Mouse (Mus musculus): ENCODE results near the gene Hnrnpll.

Hnrnpll gene

DNA sequence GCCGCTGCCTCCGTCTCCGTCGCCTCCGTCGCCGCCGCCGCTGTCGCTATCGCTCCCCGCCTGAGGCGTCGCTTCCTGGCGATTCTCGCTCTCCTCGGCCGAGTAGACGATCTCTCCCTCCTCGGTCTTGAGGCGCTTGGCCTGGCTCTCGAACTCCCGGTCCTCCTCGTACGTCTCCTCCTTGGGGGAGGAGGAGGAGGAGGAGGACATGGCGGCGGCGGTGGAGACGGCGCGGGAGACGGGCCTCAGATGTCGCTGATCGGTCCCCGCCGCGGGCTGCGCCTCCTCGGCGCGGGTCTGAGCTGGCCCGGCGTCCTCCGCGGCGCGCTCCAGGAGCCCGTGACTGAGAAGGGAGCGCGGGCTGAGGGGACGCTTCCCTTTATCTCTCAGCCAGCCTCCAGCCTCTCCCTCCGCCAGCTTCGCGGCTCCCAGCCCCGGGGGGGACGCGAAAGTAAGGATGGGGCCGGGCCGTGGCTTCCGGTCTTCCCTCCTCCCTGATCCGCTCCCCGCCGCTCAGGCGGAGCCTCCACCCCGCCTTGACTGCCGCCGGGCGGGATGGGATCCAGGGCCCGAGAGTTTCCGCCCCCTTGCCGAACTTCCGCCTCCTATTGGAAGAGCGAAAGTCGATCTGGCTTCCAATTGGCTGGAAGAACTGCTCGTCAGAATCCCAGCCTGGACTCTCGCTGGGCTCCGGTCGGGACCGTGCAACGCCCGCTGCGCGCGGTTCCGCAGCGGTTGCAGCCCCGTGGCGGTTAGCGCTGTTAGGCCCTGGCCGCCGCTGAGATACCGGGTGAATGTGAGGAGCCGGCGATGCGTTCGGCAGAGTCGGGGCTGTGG, at the start of gene Hnrnpll:
TSS of gene Hnrnpll (minus strand) at position 552 of the 837 bp plus-strand sequence.
- DNase-seq = peak; percentile 93

DNA sequence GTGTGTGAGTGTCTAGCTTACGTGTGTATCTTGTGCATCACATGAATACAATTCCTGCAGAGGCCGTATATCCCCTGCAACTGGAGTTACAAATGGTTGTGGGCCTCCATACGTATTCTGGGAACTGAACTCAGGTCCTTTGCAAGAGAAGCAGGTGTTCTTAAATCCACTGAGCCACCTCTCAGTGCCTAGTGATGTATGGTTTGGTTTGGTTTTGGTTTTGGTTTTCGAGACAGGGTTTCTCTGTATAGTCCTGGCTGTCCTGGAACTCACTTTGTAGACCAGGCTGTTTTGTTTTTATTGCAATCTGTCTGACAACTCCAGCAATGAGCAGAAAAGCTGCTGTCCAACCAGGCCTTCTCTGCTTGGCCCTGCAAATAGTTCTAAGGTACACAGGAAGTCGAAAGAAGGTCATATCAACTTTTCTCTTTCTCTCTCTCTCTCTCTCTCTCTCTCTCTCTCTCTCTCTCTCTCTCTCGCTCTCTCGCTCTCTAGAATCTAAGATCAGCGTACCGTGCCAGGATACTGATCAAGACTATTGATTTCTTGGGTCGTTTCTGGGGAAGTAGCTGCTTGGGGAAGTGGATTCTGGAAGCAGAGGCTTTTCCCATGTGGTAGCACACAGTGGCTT, 43.3 kb upstream of the Hnrnpll start:
- DNase-seq = no peak

DNA sequence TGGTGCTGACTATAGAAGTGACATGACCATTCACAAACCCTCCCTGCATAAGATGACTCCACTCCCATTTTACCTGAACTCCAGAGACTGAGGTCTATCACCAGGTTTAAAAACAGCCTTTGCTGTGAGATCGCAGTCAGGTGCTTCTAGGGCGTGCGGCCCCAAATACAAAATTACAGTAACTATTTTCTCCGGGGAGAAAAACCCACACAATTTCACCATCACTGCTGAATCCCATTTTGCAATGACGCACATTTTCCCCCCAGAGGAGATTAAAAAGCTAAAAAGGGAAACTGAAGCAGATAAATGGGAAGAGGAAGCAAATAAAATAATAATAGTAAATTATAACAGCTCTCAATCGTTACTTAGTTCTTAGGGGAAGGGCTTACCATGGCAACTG, 37.7 kb upstream of the Hnrnpll start:
- no peak for DNase-seq

DNA sequence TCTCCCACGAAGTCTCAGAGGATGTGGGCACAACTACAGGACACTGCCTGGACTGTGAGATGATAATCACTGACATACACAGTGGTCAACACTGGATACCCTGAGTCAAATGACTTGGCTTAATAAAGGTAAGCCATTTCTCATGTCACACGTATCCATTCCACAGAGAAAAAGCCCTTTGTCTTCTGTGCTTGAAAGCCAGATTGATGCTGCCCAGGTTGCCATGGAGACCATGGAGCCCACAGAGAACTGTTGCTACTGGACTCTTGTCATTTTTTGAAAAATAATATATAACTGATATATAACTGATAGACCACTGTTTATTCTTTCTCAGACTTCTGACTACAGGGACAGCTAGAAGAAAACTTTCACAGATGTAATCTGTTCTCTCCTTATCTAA, 35.1 kb upstream of the Hnrnpll start:
- no peak for DNase-seq

DNA sequence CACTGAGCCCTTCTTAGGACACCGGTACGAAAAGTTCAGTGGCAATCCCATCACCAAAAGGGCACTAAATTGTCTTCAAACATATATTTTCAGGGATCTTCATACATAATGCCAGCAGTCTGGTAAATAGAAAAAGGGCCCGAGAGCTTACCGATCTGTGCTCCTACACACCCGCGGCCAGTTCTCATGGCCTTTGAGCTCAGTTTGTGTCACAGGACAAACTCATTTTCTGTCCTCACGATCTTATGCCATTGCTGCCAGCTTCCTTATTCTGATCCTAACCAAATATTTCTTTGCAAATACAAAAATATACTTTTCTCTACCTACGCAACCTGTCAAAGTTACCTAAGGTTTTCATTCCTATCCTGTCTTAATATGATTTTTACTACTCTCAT, 34.6 kb upstream of the Hnrnpll start:
- DNase-seq = no peak

DNA sequence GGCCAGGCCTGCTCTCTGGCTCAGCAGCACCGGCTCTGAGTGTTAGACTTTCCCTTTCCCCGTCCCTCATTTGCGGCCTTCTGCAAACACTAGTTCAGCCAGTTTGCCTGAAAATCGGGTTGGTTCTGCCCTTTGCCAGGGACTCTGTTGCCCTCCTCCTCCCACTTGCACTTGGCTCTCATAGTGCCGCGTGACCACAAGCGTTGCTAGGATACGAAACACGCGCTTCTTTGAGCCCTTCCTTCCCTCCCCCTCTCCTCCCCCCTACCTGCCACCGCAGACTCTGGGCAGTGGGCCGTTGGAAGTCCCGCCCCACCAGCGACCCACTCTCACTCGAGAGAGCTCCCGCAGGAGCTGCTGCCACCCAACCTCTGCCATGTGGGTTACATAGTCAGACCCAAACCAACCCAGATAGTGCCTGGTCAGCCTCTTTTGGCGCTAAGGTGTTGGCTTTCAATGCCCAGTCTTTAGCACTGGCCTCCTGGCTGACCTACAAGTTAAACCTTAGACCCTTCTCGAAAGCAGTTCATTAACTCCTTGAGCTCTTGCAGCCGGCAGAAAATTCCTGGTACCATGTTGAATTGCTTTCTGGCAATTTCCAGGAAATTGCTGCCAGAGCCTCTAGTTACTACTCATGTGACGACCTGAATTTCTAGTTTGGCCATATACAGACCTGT, 34.0 kb upstream of the Hnrnpll start:
- peak; percentile 44 for DNase-seq

DNA sequence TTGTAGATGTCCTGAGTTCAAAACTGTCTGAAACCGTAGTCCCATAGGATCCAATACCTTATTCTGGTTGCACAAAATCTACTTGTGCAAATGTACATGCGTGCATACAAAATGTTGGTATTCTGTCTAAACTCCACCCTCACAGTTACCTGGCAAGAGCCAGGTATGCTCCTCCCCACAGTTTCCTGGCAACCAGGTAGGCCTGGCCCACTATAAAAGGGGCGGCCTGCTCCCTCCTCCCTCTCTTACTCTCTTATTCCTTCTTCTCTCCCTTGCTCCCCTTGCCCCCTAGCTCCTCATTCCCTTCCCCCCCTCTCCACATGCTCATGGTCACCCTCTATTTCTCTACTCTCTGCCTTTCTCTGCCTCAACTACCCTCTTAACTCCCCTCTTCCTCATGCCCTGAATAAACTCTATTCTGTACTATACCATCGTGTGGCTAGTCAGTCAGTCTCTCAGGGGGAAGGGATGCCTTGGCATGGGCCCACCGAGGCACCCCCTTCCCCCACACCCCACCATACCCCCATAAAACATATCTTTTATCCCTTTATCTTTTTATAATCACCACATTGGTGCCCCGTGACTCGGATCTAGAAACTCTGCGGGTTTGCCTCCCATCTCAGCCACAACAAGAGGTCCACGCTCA, 33.2 kb upstream of the Hnrnpll start:
- no peak for DNase-seq

DNA sequence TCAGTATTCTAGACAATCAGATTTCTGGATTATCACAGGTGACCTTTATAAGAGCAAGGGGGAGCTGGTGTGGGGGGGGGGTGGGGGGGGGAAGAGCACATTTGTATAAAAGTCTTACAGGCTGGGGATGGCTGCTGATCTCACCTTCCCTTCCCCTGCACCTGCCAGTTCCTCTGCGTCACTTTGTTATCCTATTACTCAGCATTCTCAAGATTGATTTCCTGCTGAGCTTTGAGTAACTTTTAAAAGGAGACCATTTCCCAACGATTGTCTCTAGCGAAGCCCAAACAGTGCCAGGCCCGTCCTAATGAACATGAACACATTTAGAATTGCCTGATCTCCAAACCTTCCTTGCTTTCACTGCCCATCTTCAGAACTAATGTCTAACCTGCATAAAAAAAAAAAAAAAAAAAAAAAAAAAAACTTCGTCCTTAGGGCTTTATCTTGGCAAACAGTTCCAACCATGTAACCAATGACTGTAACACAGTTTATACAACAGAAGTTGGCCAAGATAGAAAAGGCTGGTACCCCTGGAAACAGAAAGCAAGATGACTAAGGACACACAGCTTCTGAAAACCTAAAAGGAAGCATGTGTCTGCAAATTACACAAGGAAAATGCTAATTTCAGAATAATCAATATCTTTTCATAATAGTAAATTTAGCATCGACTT, 29.9 kb upstream of the Hnrnpll start:
- DNase-seq = no peak

DNA sequence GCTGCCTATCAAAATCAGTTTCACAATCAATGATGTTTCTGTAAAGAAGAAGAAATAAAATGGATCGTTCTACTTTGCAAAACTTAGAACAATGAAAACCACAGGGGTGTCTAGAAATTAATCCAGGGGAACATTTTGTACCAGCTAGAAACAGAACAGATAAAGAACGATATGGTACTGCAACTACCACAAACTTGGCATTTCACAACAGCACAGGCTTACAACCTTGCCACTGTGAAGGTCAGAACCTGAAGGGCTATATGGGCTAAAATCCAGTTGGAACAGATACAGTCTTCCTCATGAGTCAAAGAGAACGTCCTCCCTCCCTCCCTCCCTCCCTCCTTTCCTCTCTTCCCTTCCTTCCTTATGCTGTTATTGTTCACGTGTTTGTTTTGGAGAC, 28.4 kb upstream of the Hnrnpll start:
- DNase-seq = no peak

DNA sequence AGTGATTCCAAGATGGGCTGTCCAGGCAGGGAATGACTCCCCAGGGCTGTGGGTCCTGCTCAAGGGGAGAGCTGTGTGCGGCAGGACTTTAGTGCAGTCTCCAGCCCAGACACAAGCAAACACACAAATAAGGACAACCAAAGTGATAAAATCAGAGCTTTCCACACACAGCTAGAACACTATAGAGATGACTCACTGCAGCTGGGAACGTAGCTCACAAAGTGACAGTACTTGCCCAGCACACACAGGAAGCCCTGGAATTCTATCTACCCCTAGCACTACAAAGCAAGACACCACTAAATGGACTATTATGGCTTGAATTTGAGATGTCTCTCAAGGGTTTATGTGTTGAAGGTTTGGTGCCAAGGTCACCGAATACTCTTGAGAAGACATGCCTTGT, 26.0 kb upstream of the Hnrnpll start:
- DNase-seq = no peak

DNA sequence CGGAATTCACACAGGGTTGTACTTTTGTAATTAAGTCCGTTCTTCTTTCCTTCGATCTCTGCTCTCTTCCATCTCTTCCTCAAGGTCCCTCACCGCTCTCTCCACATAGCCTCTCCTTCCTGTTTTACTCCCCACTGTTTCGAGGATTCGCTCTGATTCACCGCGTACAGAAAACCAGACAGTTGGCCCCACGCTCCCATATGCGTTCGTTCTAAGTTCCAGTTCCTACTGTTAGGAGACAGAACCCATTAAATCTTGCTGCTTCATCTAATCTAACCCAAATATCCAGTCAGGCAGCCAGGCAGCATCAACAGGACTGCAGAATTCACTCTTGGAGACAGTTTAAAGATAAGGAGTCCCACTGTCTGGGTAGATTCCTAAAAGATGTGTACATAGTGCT, 24.5 kb upstream of the Hnrnpll start:
- no peak for DNase-seq

DNA sequence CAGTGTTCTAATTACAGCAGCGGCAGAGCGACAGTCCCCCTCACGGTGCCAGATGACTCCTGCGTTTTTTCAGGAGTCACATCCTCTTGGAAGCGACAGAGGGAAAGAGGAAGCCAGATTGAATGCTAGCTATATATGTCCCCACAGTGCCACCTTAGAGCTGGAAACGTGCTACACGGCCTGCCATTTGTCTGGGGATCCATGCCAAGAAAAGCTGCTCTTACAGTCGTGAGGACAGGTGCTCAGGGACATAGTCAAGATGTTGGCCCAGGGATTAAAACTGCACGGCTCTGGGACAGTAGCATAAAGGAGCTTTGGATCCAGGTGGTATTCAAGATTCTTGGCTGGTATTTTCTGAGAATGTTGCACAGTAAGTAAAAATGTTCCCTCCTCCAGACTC, 22.3 kb upstream of the Hnrnpll start:
- no peak for DNase-seq

DNA sequence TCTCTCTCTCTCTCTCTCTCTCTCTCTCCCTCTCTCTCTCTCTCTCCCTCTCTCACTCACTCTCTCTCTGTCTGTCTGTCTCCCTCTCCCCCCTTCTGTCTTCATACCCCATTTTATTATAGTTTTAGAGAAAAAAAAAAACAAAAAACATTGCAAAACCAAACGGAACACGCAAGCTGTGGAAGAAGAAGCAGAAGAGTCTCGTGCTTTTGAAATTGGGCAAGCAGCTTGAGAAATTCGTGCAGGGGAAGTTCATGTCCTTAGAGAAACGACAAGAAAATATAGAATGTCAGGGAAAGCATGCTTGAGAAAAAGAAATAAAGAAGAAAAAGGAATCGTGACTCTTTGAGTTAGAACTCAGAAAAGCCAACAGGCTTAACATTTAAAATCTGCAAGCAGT, 21.1 kb upstream of the Hnrnpll start:
- no peak for DNase-seq

DNA sequence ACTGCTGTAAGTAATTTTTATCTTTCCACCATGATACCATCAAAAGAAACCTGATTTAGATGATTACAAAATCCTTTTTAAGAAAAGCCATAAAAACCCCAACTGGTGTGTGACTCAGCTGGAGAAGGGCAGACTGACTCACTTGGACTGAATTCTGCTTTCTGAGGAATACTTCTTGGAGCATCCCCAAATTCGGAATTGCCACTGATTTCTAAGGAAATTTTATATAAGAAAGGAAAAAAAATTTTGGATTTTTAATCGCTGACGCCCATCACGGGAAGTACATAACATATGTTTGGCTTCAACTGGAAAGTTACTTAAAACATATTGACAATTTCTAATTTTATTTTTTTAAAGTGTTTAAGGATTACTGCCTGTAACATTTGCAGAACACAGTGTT, 16.6 kb upstream of the Hnrnpll start:
- DNase-seq = no peak

DNA sequence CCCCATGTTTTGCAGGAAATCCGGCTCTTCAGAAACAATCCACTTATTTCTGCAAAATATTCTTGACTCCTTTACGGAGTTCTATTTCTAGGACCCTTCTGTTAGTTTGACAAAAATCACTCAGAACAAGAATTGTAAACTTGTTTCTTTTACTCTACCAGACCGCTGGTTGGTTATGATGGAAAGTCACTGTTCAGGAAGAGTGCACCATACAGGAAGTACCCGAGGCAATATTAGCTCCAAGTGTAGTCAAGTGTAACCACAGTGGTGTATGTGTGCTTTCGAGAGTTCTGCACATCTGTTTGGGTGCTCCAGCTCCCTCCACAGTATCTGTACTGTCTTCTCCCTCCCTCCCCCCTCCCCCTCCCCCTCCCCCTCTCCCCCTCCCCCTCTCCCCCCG, 5.1 kb upstream of the Hnrnpll start:
- DNase-seq = no peak

DNA sequence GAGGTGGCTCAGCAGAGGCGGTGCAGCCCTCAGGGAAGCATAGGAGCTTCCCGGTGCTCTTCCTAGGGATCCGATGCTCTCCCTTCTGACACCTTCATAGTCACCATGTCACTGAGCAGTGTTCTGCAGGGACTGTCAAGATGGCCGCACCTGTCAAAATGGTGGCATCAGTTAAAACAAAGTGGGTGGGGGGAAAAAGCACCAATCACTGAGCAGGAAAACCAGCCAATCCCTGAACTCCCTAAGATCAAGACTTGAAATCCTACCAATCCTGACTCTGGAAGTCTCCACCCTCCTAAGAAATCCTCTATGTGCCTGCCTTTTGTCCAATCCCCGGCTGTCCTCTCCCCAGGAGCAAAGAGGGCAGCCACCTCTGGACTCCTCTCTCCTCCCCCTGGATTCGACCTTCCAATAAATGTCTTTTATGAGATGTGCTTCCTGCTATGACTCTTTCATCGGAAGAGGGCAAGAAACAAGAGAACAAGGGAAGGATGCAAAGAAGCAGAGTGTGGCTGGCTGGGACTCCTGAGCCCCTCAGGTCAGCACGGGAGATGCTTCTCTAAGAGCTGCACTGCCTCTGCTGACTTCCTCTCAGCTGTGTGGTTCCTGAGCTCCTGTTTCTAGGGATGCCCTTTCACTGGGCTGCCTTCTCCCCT, 1.8 kb upstream of the Hnrnpll start:
- DNase-seq = no peak

DNA sequence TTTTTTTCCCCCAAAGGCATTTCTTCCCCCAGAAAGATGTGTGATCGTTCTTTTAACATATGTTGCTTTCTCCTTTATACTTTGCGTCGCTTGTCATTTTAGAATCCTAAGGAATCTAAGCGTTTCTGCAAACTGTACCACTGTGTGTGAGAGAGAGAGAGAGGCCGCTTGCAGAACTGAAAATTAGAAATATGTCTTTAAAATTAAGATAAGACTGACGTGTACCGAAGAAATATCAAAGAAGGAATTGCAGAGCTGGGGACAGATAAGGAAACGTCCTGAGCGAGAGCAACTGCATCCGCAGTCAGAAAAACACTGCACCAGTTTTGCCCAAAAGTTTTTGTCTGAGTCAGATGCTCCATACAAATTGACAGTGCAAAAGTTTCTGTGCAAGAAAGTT, 1.3 kb upstream of the Hnrnpll start:
- no peak for DNase-seq

DNA sequence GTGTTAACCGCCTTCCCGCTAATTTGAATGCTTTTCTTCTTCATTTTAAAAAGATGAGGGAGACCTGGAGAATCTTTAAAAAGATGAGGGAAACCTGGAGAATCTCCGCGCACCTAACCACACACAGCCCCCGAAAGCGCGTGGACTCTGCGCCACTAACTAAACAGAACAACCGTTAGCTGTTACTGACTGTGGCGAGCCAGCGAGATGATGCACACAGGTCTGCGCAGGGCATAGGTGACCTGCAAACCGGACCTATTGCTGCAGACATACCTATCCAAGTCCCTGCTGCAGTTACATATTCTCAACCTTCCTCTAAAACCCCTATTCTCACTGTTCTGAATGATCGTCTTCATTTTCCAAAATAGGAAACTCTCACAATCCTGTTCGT, 481 bp upstream of the Hnrnpll start:
- DNase-seq = peak; percentile 61

DNA sequence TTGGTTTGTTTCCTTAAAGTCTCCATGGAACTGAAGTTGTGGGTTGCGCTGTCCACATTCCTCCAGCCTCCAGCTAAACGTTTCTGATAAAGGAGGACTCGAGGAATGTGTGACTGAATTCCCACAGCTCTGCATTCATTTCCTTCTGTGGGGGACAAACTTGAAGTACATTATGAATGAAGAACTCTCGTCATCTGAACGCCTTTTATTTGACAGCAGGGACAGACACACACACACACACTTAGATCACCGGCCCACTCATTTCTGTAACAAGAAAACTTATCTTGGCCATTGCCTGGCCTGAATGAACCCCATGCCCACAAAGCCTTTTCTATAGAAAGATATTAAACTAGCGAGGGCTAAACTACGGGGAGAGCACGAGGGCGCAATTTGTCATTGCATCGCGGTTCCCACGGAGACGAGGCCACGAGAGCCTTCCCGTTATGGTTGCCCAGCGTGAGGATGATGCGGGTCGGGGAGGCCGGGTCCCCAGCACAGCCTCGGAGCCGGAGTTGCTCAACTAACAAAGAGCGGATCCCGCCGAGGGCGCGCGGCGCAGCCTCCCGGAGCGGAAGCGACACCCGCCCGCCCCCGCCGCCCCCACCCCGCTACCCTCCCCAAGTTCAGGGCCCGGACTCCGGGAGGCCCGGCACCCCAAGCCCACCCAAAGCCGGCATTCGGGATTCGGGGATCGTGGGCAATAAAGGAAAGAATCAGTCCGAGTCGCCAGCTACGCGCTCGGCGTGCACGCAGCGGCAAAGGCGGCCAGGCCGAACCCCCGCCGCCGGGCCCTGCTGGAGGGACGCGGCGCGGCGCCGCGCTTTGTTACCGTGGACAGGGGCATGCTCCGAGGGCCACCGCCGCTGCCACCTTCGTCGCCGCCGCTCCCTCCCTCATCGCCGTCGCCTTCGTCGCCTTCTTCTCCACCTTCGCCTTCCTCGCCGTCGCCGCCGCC, 1.0 kb downstream of the Hnrnpll start:
- DNase-seq = peak; percentile 87

DNA sequence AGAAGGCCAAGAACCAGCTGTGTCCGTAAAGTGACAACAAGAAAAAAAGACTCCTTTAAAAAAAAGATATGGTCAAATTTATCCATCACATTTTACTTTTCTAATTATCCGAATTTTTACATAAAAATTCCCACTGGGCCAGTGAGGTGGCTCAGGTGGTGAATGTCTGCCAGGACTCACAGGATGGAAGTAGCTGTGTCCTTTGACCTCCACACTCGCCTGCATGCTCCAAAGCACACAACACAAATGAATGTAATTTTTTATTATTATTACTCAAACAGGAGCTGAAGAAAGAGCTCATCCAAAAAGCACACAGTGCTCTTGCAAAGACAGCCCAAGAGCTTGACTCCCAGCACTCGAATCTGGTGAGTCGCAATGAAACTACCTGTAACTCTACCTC, 2.0 kb downstream of the Hnrnpll start:
- peak; percentile 13 for DNase-seq

DNA sequence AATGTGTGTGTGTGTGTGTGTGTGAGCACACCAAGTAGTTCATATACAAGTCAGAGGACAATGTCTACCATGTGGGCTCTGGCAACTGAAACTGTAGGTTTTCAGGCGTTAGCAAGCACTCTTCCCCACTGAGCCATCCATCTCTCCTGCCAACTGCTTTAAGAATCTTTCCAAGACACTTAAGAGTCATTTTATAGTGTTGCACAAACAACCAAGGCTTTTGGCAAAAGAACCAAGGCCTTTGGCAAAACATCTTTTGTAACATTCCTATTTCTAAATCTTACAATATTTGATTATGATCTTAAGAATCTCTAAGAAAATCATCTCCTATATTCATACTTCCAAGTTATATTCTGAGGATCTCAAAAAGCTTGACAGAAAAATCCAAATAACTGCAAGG, 2.4 kb downstream of the Hnrnpll start:
- DNase-seq = no peak

All from thymus, postnatal 4 days (tissue).